Mouse (Mus musculus) testis, adult 2 months (tissue): Measurements from ENCODE around the gene Ppp6r1.

Source experiments
- CTCF ChIP-seq: fragments of 200-500 bp; IDR thresholded peaks from 2 replicates; pipeline ENCODE4 v1.5.1; 2012; ENCODE audit warnings: low read depth, mild to moderate bottlenecking, inconsistent platforms, low read length, moderate library complexity; ENCODE audit not compliant: control insufficient read depth, insufficient read depth, insufficient replicate concordance
- POLR2A ChIP-seq: fragments of 200-500 bp; IDR thresholded peaks from 2 replicates; pipeline ENCODE4 v1.6.1; 2012; ENCODE audit warnings: low read depth, mild to moderate bottlenecking, inconsistent platforms, low read length, moderate library complexity; ENCODE audit not compliant: control insufficient read depth

DNA sequence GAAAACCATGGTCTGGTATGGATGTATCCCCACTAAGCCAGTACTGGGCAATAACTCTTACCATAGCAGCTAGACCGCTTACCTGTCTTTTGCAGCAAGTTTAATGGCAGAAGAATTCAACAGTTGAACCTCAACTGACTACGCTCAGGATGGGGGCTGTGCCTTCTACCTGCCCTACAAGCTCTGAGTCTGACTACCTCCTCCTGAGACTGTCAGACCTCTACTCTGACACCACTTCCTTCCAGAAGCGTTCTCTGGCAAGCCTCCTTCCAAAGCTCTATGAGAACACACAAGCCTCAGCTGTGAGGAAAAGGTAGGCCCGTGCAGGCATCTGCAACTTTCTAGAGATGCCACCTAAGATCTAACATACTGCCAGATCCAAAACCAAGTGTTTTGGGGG, 3.4 kb downstream of the Ppp6r1 start:
- TF ChIP-seq CTCF, result no peak
- no peak for TF ChIP-seq POLR2A
